Mouse (Mus musculus) gonadal fat pad, adult 2 months (tissue): ENCODE data around the gene Nucks1. TPM values are rescaled to one million over a fixed set of nuclear protein-coding genes. Genes with fewer than 3 reads are reported as not detected.

Source experiments
- DNase-seq: peaks from one replicate; pipeline ENCODE4 v3.0.0-alpha.2; 2012; ENCODE audit warnings: low read depth
- polyA plus RNA-seq: library from polyadenylated mRNA; depleted of rRNA; stranded (reverse); fragments of >200 nt; gene quantifications from 2 replicates; pipeline ENCODE4 v1.2.3, GENCODE M21; 2012; rRNA removed

The Nucks1 gene
- polyA plus RNA-seq, 1 experiment, result 11.0 TPM

DNA sequence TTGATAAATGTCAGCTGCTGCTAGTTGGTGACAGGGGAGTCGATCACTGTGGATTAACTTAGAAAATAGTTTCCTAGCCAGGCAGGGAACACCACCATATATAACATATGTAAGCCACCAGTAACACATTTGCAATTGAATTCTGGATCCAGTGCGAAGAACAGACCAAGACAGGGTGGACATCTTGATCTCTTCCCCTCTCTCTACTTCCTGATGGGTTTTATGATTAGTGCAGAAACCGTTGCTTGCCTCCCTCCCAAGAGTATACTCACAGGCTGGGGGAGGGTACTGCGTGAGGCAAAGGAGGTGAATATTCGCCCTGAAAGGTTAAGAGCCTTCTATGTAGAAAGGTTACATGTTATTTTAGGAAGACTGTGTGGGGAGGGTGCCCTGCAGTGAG, 55.5 kb downstream of the Nucks1 start:
- DNase-seq, result no peak

DNA sequence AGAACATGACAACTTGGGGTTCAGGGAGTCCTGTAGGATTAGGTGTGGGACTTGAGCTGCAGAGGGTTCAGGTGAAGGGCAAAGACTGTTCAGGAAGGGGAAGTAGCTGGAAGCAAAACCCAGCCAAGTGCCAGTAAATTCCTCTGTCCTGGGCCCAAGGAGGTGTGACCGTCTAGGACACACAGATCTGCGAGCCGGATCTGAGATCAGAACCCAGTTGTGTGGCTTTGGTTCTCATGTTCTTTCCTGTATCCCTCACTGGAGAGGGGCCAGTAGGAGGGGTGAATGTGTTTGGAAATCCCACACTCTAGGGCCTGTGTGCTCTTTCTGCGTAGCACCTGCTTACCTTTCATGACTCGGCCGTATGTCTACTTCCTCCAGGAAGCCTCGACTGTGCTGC, 57.0 kb downstream of the Nucks1 start:
- no peak for DNase-seq

DNA sequence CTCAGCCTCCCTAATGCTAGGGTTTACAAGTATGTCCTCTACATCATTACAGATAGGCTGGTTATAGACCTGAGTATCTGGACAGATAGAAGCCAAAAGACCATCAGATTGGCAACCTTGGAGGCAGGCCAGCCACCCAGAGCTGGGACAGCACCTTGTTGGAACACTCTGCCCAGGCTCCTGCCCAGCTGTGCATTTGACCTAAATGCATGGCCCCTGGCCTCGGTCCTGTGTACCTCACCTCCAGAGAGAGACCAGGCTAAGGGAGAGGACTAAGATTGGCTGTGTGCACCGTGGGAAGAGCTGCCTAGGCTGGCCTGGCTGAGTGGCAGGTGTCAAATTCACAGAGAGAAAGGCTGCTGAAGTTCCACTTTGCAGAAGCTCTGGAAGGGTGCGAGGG, 58.2 kb downstream of the Nucks1 start:
- no peak for DNase-seq

DNA sequence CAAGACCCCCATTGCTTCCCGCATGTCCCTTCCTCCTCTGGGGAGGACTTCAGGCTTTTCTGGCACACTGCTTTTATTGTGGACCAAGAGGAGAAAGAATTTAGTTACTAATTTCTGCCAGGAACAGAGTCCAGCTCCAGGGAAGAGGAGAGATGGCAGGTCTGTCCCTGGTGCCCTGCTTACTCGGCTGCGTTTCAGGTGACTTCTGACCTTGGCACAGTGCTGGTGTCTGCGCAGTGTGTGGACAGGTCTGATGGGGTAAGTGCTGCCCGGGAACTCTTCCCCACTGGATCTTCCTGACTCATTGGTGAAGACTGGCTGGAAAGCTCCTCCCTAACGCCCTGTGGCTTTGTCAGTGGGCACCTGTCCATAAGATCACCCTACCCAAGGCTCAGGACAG, 58.6 kb downstream of the Nucks1 start:
- DNase-seq, result no peak

DNA sequence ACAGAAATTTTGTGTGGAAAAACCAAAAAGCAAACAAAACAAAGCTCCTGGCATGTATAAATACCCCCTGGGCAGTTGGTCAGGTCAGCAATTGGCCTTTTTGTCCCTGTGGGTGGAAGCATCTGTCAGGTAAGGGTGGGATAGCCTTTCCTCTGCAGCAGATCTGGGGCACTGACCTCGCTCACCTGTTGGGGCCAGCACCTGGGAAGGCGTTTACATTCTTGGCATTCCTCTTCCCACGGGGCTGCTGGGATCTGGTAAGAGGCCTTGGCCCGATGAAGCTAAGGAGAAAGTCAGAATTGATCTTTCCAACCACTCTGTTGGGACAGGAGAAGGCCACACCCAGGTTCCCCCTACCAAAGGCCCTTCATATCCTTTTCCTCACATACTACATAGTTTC, 59.5 kb downstream of the Nucks1 start:
- DNase-seq, result no peak

DNA sequence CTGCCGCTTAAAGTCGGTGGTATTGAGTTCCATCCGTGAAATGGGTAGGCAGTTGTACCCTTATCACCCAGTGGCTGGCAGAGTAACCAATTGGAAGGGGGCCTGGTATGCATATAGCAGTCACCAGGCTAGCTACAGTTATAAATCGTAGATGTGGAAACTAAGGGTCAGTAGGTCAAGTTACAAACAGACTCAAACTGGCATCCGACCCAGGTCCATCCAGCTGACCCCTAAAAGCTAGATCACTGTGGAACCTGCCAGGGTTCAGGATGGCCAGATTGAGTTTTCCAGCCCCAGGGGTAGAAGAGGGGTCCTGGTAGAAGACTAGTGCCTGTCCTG, 60.0 kb downstream of the Nucks1 start:
- DNase-seq, result no peak

DNA sequence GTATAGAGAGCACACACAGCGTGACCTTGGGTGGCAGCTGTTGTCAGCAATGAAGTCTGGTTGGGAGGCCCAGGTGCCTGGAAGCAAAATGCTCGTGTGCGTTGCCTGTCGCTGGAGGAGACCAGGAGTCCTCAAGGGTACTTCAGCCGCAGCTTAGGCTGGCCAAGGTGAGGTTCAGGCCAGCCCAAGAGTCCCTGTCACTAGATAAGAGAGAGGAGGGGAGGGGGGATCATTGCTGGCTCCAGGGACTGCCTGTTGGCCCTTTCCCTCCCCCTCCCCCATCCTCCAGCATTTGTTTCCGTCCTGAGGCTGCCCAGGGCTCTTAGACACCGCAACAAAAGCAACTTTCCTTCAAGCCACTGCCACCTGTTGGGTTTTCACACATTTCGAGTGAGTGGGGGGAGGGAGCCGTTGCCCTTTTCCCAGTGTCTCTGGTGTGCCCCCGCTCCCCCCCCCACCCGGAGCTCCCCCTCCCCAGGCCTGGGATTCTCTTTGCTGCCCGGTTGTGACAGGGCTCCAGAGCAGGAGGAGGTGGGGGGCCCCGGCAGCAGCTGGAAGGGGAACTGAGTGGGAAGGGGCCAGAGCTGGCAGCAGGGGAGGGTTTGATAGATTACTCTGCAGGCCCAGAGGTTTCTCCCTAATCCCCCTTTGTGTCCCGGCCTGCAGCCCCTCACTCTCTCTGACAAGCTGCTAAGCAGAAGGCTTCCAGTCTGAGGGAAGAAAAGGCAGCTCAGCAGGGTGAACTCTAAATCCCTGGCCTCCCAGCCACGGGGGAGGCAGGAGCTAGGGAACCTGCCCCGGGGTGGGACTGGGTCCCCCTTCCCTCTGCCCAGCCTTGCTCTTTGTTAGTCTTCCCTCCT, 60.6 kb downstream of the Nucks1 start:
- DNase-seq, result no peak

DNA sequence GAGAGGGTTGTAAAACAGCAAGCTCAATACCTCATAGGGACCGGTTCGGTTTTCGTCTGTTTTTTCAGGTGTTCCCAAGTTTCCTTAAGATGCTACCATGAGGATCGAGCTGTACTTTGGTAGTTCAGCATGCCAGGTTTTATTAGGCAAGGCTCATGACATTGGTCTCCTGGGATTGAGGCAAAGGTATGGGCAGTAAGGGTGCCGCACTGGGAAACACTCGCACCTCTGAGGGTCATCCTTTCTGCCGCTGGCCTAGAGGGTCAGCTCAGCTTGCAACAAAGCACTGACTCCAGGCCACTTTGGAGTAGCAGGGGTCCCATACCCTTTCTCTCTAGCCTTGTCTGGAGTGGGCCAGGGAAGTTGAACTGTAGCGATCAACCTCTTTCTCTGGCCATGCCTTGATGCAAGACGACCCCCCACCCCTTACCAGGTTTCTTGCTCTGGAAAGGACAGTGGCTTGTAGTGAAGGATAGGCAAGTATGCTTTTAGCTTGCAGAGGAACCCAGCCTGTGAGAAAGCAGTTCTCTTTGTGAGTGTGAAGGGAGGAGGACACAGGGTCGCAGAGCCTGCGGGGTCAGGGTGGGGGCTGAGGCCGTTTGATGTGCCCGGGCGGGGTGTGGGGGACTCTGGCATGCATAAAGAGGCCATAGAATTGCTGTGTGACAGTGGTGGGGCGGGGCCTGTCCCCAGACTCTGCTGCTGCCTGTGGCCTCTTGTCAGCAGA, 61.6 kb downstream of the Nucks1 start:
- DNase-seq, result no peak

DNA sequence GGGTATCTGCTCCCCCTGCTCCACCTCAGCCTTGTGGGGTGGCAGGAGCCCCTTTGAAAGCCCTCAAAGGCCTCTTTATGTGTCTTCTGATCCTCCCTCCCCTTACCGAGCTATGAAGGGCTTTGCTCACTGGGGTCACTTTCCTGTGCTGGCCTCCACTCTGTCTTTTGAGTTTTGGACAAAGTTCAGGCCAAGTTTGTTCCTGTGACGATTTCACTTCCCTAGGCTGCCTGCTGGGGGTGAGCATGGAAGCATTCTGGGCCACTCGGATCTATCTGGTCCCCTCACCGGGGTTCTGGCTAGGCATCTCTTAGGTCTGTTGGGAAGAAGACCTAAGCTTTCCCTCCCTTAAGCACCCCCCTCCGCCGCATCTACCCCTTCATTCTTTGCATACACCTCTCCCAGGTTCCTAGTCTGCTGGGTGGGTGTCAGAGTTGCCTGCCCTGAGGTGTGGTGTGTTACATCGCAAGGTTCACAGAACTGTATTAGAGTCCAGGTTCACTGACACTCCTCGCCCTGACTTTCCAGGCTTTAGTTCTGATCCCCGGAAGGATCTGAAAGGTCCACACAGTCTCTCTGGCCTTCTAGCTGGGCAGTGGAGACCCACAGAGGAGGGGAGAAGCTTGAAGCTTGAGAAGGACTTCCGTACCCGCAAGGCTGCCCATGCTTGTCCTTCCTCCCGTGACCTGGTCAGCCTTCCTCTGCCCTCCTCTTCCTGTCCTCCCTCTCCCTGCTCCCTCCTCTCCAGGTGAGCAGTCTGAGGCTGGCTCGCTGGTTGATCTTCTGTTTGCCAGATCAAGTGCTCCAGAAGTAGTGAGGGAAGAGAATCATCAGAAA, 62.4 kb downstream of the Nucks1 start:
- no peak for DNase-seq

DNA sequence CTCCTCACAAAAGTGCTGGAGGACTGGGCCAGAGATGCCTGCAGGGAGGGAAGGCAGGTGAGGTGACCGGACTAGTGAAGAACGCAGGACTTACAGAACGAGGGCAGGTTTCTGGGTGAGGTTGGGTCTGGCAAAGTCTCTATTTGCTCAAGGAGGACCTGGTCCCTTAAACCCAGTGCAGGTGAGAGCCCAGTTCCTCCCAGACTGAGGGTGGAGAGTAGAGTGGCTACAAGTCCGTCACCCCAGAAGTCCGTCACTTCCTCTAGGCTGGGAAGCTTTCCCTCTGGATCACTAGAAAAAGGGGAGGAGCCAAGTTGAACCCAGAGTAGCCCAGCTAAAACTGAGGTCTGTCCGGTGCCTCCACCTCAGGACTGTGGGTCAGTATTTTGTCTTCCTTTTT, 63.7 kb downstream of the Nucks1 start:
- DNase-seq, result no peak

DNA sequence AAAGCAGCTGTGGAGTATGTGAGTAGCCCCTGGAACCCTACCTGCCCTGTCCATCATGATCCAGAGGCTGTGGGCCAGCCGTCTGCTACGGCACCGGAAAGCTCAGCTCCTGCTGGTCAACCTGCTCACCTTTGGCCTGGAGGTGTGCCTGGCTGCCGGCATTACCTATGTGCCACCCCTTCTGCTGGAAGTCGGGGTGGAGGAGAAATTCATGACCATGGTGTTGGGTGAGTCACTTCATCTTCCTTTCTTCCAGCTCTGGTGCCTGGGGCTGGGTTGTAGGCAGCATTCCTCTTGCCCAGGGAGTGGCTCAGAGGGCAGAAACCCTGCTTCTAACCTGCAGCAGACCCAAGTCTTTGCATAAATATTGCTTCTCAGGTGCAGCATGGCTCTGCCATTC, 66.6 kb downstream of the Nucks1 start:
- no peak for DNase-seq

DNA sequence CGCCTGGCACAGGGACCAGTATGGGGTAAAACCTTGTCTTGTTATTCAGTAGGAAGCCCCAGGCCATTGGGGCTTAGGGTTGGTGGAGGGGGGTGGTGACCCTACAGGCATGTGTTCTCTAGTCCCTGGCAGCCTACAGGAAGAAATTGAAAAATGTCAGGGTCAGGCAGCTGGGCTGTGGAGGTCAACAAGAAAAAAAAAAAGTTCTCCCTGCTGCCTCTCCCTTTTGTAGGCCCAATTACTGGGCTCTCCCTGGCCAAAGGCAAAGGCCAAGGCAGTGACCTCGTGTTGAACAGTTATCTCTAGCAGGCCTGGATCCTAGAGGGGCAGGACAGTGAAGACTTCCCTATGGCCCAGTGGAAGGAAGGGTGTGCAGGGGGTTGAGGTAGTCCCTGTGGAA, 70.1 kb downstream of the Nucks1 start:
- no peak for DNase-seq

DNA sequence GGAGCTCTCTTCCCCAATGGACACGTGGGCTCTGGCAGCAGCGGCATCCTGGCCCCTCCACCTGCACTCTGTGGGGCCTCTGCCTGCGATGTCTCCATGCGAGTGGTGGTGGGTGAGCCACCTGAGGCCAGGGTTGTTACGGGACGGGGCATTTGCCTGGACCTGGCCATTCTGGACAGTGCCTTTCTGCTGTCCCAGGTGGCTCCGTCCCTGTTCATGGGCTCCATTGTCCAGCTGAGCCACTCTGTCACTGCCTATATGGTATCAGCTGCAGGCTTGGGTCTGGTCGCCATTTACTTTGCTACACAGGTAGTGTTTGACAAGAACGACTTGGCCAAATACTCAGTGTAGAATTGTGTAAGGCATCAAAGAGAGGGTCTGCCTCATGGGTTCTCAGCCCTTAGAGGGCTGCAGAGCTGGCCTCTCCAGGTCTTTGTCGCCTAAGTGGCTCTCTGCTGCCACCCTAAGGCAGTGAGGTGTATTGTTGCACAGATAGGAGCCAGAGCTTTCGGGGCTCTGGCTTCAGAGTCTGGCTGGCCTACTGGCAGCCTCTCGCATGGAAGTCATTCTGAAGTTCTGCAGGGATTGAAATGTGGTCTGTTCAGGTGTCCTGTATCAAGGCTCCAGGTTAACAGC, 71.2 kb downstream of the Nucks1 start:
- DNase-seq, result no peak

DNA sequence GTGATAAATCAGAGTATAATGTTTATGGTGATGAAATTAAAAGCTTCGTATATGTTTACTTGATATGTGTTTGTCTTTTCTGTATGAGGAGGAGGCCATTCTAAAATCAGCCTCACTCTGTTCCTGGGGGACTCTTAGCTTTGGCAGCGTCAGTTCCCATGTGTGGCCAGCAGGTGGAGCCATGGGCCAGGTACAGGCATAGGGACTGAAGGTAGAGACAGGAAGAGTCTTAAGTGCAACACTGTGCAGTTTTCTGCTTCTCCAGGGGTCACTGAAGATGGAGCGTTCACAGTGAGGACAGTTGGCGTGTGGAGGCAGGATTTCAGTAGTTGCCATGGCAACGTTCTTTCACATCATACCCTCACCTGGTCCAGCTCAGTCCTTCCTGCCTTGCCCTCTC, 72.6 kb downstream of the Nucks1 start:
- no peak for DNase-seq

DNA sequence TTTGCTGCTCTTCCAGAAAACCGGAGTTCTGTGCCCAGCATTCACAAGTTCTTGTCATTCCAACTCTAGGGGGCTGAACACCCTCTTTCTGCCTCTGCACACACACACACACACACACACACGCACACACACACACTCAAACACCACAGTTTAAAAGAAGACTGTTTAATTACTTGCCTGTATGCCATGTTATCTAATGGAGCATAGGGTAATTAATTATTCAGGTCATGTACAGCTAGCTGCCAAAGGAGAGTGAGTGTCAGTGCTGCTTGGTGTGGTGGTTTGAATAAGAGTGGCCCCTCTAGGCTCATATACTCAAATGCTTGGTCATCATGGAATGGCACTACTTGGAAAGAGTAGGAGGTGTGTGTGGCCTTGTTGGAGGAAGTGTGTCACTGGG, 73.5 kb downstream of the Nucks1 start:
- no peak for DNase-seq

Other genes with a start within 250 kb of the Nucks1 start
- 7.0 and 7.7 TPM in 2 replicates for gene Rab7b, start 221.8 kb upstream of the Nucks1 start, polyA plus RNA-seq
- gene Slc26a9, start 166.5 kb upstream of the Nucks1 start, polyA plus RNA-seq, result 0.12 and 0.38 TPM in 2 replicates
- 1.9 and 2.6 TPM in 2 replicates for gene Pm20d1, start 113.2 kb upstream of the Nucks1 start, polyA plus RNA-seq
- gene Slc41a1, start 83.0 kb upstream of the Nucks1 start, polyA plus RNA-seq, result 29.3 and 42.3 TPM in 2 replicates
- 23.4 and 35.2 TPM in 2 replicates for gene Rab29, start 43.3 kb upstream of the Nucks1 start, polyA plus RNA-seq
- gene Slc45a3, start 52.4 kb downstream of the Nucks1 start, polyA plus RNA-seq, result 41.0 and 59.1 TPM in 2 replicates
- 18.4 and 30.9 TPM in 2 replicates for gene Elk4, start 97.1 kb downstream of the Nucks1 start, polyA plus RNA-seq
- 1.9 and 2.4 TPM in 2 replicates for gene Mfsd4a, start 157.5 kb downstream of the Nucks1 start, polyA plus RNA-seq
- 10.3 and 10.4 TPM in 2 replicates for gene Cdk18, start 229.2 kb downstream of the Nucks1 start, polyA plus RNA-seq